Mouse (Mus musculus) gastrocnemius, postnatal 36 days (tissue): ENCODE data around the gene Irx4. TPM values are rescaled to one million over a fixed set of nuclear protein-coding genes. Genes with fewer than 3 reads are reported as not detected.

ENCODE experiments used
- DNase-seq, 2 experiments: peaks; one replicate each; pipeline ENCODE4 v3.0.0; 2022
- intact Hi-C: fragments of 180-260 bp; cut with DNase I; formaldehyde crosslinking; loops from one replicate; pipeline ENCODE4 v1.15.1; 2025
- total RNA-seq, 2 experiments: library from RNA; stranded (reverse); gene quantifications; 2 replicates each; pipeline ENCODE4 v1.2.3; 2021

Gene Irx4
- total RNA-seq, 2 experiments from 2014 or later: not detected

- intact Hi-C loops: no loop called here
- no peak for DNase-seq
These were observed 9.0 kb downstream of the Irx4 start for GRCm38 (mm10) chr13:73269251-73269650.

- no peak for DNase-seq
- intact Hi-C loops: no loop called here
These were observed 9.6 kb downstream of the Irx4 start for GRCm38 (mm10) chr13:73269891-73270290.

- intact Hi-C loops: no loop called here
- no peak for DNase-seq
These were observed 10.3 kb downstream of the Irx4 start for GRCm38 (mm10) chr13:73270451-73271081.

- intact Hi-C loops: no loop called here
- no peak for DNase-seq
These were observed 11.3 kb downstream of the Irx4 start for GRCm38 (mm10) chr13:73271336-73272242.

- DNase-seq: no peak
- intact Hi-C loops: no loop called here
These were observed 12.6 kb downstream of the Irx4 start for GRCm38 (mm10) chr13:73272794-73273282.

- no peak for DNase-seq
- intact Hi-C loops: no loop called here
These were observed 13.3 kb downstream of the Irx4 start for GRCm38 (mm10) chr13:73273536-73273935.

- intact Hi-C loops: no loop called here
- no peak for DNase-seq
These were observed 17.1 kb downstream of the Irx4 start for GRCm38 (mm10) chr13:73277361-73277760.

GRCm38 (mm10) chr13:73277797-73278196 is 17.5 kb downstream of the Irx4 start:
- no peak for DNase-seq
- intact Hi-C loops: no loop called here

GRCm38 (mm10) chr13:73279196-73279595 is 18.9 kb downstream of the Irx4 start:
- DNase-seq: no peak
- intact Hi-C loops: no loop called here

- DNase-seq: no peak
- intact Hi-C loops: no loop called here
These were observed 22.1 kb downstream of the Irx4 start for GRCm38 (mm10) chr13:73282407-73282806.

- intact Hi-C loops: no loop called here
- no peak for DNase-seq
These were observed 23.3 kb downstream of the Irx4 start for GRCm38 (mm10) chr13:73283534-73283933.

GRCm38 (mm10) chr13:73290206-73290605 is 29.9 kb downstream of the Irx4 start:
- intact Hi-C loops: no loop called here
- no peak for DNase-seq

- no peak for DNase-seq
- intact Hi-C loops: no loop called here
These were observed 30.8 kb downstream of the Irx4 start for GRCm38 (mm10) chr13:73291102-73291501.

- no peak for DNase-seq
- intact Hi-C loops: no loop called here
These were observed 38.4 kb downstream of the Irx4 start for GRCm38 (mm10) chr13:73298717-73299116.

- intact Hi-C loops: no loop called here
- no peak for DNase-seq
These were observed 39.0 kb downstream of the Irx4 start for GRCm38 (mm10) chr13:73299322-73299721.

GRCm38 (mm10) chr13:73304729-73305128 is 44.5 kb downstream of the Irx4 start:
- DNase-seq: no peak
- intact Hi-C loops: no loop called here

- intact Hi-C loops: no loop called here
- no peak for DNase-seq
These were observed 45.3 kb downstream of the Irx4 start for GRCm38 (mm10) chr13:73305398-73306084.

GRCm38 (mm10) chr13:73306085-73306410 is 45.8 kb downstream of the Irx4 start:
- intact Hi-C loops: no loop called here
- no peak for DNase-seq

- intact Hi-C loops: no loop called here
These were observed 46.2 kb downstream of the Irx4 start for GRCm38 (mm10) chr13:73306430-73306829.

GRCm38 (mm10) chr13:73310183-73310929 is 50.1 kb downstream of the Irx4 start:
- intact Hi-C loops: no loop called here
- no peak for DNase-seq

More at GRCm38 (mm10) chr13:73306430-73306829, 46.2 kb downstream of the Irx4 start:
- DNase-seq: no peak
